Mouse (Mus musculus) lung, adult 2 months (tissue): ENCODE measurements around the gene Prl.
"Not testable (repeated sequence)": the region's sequence is repeated elsewhere in the genome, so short reads cannot be mapped to it uniquely, and the experiment has no call there.

Experiments used
- CTCF ChIP-seq: fragments of 200-500 bp; IDR thresholded peaks from 2 replicates; pipeline ENCODE4 v1.5.1; 2011; ENCODE audit warnings: mild to moderate bottlenecking, low read length, control low read depth; ENCODE audit not compliant: insufficient read depth
- POLR2A ChIP-seq: fragments of 200-500 bp; IDR thresholded peaks from 2 replicates; pipeline ENCODE4 v1.6.1; 2011; ENCODE audit warnings: low read depth, mild to moderate bottlenecking, control low read depth, low read length, borderline replicate concordance; ENCODE audit errors: extremely low read depth

- TF ChIP-seq CTCF, POLR2A: not testable (repeated sequence)
Observed at GRCm38 (mm10) chr13:27093890-27094289, 36.5 kb downstream of the Prl start, which contains the start of gene Prl3d1.
